Comparison of ENCODE assay signal across 12 mouse cellular contexts in the genomic region with DNA sequence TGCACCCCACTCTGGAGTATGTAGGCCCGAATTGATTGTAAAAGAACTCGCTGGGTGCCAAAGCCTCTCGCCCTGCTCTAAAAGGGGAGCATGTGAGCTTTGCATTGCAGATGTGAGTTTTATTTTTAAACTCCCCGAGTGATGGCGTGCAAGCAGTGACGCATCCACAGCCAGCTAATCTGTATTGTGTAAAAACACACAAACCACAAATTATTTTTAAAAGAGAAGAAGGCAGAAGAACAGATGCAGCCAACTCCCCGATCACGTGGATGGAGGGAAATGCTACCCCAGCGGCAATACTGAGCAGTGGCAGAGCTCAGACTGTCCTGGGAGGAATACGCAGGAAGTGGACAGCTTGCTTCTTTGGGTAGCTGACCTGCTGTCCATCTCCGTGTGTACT. TPM values are rescaled to one million over a fixed set of nuclear protein-coding genes. Genes with fewer than 3 reads are reported as not detected.
A peak's percentile ranks its signal among the peaks of the same experiment; 100 is the strongest.
DNase-seq lines count a peak whose midpoint lies in the region.
"Had no signal": no experiment of that assay in that cellular context is flagged by ENCODE, and none has a peak within 500 bp of the region (broad histone marks: within the 10 kb centered on the region; RNA-seq: fewer than 3 reads in every experiment).

No protein-coding gene starts in this region.

- peak overlapping the region; percentile 92 for H3K27ac ChIP-seq in macrophage
- H3K27ac ChIP-seq: forebrain, embryonic 10.5 days; midbrain, embryonic 13.5 days; stomach, embryonic 15.5 days had no signal

- peaks cover 85% of the 10 kb centered on the region for H3K79me2 ChIP-seq in macrophage (ENCODE audit: inconsistent target)

- intact Hi-C loops in gastrocnemius, postnatal 14 days (cut with DNase I; ENCODE audit: low total_unique reads), result no loop called here

- no peaks in the 10 kb centered on the region for H3K36me3 ChIP-seq in macrophage (ENCODE audit: inconsistent target)
- H3K36me3 ChIP-seq: forebrain, embryonic 10.5 days; midbrain, embryonic 13.5 days; stomach, embryonic 15.5 days had no signal

- WGBS in macrophage (ENCODE audit: missing documents), result 9% methylated on average over 11 of the region's 11 CpGs

- no peak overlapping the region for H3K4me3 ChIP-seq in macrophage (ENCODE audit: inconsistent target)
- H3K4me3 ChIP-seq: forebrain, embryonic 10.5 days; midbrain, embryonic 13.5 days; stomach, embryonic 15.5 days had no signal

- peak; percentile 30 to 57 for DNase-seq in layer of hippocampus, adult 18-20 months (ENCODE audit: low spot score in 2 of 2)
- no peak for DNase-seq in layer of hippocampus, postnatal 10 days (ENCODE audit: low spot score in 2 of 2)
- peak; percentile 54 for DNase-seq in A20 (ENCODE audit: low read depth, low spot score)
- peak; percentile 21 to 41 for DNase-seq in frontal cortex, postnatal 14 days (ENCODE audit: low spot score in 2 of 2)
- DNase-seq in gastrocnemius, adult 18-20 months (ENCODE audit: low spot score), result no peak
- no peak for DNase-seq in gastrocnemius, postnatal 14 days
- DNase-seq in gastrocnemius, postnatal 4 days (ENCODE audit: low spot score in 2 of 2), result no peak
- DNase-seq: kidney, adult 11 months had no signal

RNA-seq across cellular contexts. Expression of gene Eepd1, which starts 29.2 kb away (rescaled TPM):
- total RNA-seq in layer of hippocampus, adult 18-20 months (2021), result 10 to 100 TPM; 18.7 to 19.6 TPM
- 10 to 100 TPM; 13.2 to 15.0 TPM for total RNA-seq in layer of hippocampus, postnatal 10 days (2021)
- 100 to 1,000 TPM in 17 of 26 experiments, 10 to 100 TPM in 8, 1 to 10 TPM in 1; 6.3 to 337 (median 134) TPM for total RNA-seq in macrophage (2018; cell fraction: chromatin; rRNA removed)
- total RNA-seq in macrophage (2018; cell fraction: cytosol; rRNA removed), result 10 to 100 TPM; 18.6 to 53.9 (median 33.0) TPM
- total RNA-seq in macrophage (2018; cell fraction: nucleus; rRNA removed), result 100 to 1,000 TPM in 7 of 26 experiments, 10 to 100 TPM in 19; 12.8 to 225 (median 54.1) TPM
- 15.4 to 45.8 TPM (median 36.5 TPM) in 3 replicates for polyA plus RNA-seq in macrophage (2018)
- 100 to 1,000 TPM; 125 to 132 TPM for total RNA-seq in gastrocnemius, adult 18-20 months (2021)
- total RNA-seq in gastrocnemius, postnatal 14 days (2021), result 10 to 100 TPM; 43.5 to 72.8 TPM
- 10 to 100 TPM; 33.1 to 35.5 TPM for total RNA-seq in gastrocnemius, postnatal 4 days (2021)

Comparison
In these comparisons a context has a peak if more than half of its experiments do, and no peak if none do; other contexts are left out.
1. DNase-seq: peak in layer of hippocampus, adult 18-20 months (2 of 2), A20 (single experiment) and frontal cortex, postnatal 14 days (2 of 2); none in layer of hippocampus, postnatal 10 days (0 of 2), gastrocnemius, adult 18-20 months (single experiment), gastrocnemius, postnatal 14 days (single experiment) and gastrocnemius, postnatal 4 days (0 of 2).